Mouse (Mus musculus) splenic B cell, adult 2 months (primary cell): ENCODE measurements around the gene Gipc2.
"Not testable (repeated sequence)": the region's sequence is repeated elsewhere in the genome, so short reads cannot be mapped to it uniquely, and the experiment has no call there.

Experiments used
- DNase-seq: peaks from one replicate; pipeline ENCODE4 v3.0.0-alpha.2; 2011; ENCODE audit warnings: low read depth, low spot score
- H3K27me3 ChIP-seq: 2 replicates; pipeline ENCODE4 v1.6.1; 2012; ENCODE audit warnings: mild to moderate bottlenecking, low read length, moderate library complexity, mixed read lengths; ENCODE audit not compliant: control insufficient read depth, poor library complexity, insufficient read depth, severe bottlenecking
- H3K36me3 ChIP-seq: 2 replicates; pipeline ENCODE4 v1.6.1; 2012; ENCODE audit warnings: mild to moderate bottlenecking, low read length, moderate library complexity, mixed read lengths; ENCODE audit not compliant: control insufficient read depth, poor library complexity, insufficient read depth, severe bottlenecking

Gipc2 gene

DNA sequence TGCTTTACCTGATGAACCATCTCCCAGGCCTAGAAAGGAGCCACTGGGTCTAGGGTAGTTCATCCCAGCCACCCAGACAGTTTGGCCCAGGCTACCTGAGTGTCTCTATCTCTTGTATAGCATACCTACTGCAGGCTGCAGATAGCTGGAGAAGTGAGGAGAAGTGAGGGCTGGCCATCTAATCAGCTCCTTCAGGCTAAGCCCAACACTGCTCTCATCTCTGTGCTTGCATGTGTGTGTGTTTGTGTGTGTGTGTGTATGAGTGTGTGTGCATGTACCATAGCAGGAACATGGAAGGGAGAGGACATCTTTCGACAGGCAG is 13.6 kb downstream of the Gipc2 start:
- DNase-seq: no peak
- Histone ChIP-seq H3K36me3 (no peaks in the 10 kb centered on the region), H3K27me3 (no peaks in the 10 kb centered on the region)

GRCm38 (mm10) chr3:152151725-152152482 is 14.1 kb downstream of the Gipc2 start:
- no peaks in the 10 kb centered on the region for H3K27me3 ChIP-seq
- no peaks in the 10 kb centered on the region for H3K36me3 ChIP-seq
- no peak for DNase-seq

DNA sequence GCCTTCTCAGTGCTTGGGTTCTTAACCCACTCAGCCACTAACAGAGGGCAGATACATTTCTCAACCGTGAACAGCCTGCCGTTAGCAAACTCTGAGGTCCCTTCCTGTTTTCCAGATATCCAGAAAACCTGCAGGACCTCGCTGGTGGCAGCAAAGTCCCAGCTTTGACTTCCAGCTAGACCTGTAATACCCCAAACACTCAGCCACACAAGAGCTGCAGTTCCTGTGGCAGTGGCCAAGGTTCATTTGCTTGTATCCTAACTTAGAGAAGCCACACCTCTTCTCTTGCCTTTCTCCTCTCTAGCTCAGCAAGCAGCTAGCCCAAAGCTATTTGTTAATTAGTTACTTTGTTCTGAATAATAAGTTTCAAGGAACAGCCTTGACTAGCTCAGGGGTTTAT is 16.2 kb downstream of the Gipc2 start:
- DNase-seq: no peak
- Histone ChIP-seq H3K36me3 (no peaks in the 10 kb centered on the region), H3K27me3 (no peaks in the 10 kb centered on the region)

- DNase-seq: no peak
- H3K27me3 ChIP-seq: no peaks in the 10 kb centered on the region
- H3K36me3 ChIP-seq: no peaks in the 10 kb centered on the region
Measured at GRCm38 (mm10) chr3:152149449-152149848, 16.6 kb downstream of the Gipc2 start.

GRCm38 (mm10) chr3:152147085-152147831 is 18.8 kb downstream of the Gipc2 start:
- H3K27me3 ChIP-seq: no peaks in the 10 kb centered on the region
- no peak for DNase-seq
- H3K36me3 ChIP-seq: no peaks in the 10 kb centered on the region

DNA sequence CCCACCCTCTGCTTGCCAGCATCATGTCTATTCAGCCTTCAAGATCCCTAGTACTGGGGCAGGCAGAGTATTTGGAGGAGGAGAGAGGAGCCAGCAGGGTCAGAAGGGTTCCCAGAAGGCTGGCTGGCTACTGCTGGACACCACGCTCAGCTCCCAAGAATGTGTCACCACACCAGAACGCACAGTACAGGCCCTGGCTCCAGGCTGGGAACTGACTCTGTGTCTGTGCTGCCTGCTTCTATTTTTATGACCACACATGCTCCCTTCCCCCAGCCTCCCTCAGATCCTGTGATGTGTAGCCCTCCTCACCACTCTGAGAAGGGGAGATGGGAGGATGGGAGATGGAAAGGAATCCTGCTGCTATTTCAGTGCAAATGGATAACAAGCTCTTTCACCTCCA is 20.8 kb downstream of the Gipc2 start:
- DNase-seq: no peak
- Histone ChIP-seq H3K36me3 (no peaks in the 10 kb centered on the region), H3K27me3 (no peaks in the 10 kb centered on the region)

GRCm38 (mm10) chr3:152142989-152143695 is 22.9 kb downstream of the Gipc2 start:
- Histone ChIP-seq H3K36me3 (no peaks in the 10 kb centered on the region), H3K27me3 (no peaks in the 10 kb centered on the region)
- no peak for DNase-seq

DNA sequence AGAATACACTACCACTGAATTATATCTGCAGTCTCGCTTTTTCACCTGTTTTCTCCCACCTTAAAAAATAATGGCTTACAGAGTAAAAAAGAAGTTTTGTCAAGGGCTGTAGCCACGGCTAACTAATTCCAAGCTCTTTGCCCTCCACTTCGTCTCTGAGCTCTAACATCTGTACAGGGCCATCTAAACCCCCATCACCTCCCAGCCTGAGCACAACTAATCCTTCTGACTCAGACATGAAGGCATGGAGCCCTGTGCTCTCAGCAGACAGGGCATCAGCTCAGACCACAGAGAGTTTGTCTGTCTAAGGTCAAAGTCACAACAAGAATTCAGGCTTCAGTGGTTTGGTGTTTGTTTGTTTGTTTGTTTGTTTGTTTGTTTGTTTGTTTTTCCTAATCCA is 23.9 kb downstream of the Gipc2 start:
- DNase-seq: no peak
- H3K27me3 ChIP-seq: no peaks in the 10 kb centered on the region
- H3K36me3 ChIP-seq: no peaks in the 10 kb centered on the region

GRCm38 (mm10) chr3:152139308-152139707 is 26.7 kb downstream of the Gipc2 start:
- not testable (repeated sequence) for DNase-seq, H3K36me3 ChIP-seq, H3K27me3 ChIP-seq

DNA sequence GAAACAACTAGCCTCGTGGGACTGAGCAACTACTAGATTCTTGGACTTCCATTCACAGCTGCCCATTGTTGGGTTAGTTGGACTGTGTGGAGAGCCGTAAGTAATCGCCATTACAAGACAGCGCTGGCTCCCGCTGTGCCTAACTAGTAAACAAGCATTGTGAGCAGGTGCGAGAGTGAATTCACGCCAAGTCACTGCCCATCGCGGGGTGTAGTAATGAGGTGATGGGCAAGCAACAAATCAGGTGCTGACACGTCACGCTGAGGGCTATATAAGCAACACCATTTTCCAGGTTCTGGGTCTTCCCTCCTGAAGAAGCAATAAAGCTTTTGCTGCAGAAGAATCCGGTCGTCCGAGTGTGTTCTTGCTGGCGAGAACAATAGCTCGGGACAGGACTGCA is 29.9 kb downstream of the Gipc2 start:
- not testable (repeated sequence) for H3K36me3 ChIP-seq, H3K27me3 ChIP-seq, DNase-seq

DNA sequence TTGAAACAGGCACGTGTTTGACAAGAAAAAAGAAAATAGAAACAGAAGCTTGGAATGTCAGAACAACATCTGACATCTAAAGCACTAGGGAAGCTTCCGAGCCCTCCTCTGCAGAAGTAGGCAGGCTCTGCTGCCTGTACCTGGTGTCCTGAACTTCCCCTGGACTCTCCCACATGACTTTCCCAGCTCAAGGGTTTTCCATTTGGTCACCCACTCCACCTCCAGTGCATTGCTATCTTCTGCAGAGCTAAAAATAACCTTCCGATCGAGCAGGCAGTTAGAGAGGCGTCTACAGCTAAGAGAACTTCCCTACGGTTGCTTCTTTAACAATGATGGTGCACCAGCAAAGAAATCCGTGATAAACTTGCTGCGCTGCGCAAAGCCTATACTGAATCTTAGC is 32.4 kb downstream of the Gipc2 start:
- DNase-seq: no peak
- no peaks in the 10 kb centered on the region for H3K27me3 ChIP-seq
- H3K36me3 ChIP-seq: no peaks in the 10 kb centered on the region

DNA sequence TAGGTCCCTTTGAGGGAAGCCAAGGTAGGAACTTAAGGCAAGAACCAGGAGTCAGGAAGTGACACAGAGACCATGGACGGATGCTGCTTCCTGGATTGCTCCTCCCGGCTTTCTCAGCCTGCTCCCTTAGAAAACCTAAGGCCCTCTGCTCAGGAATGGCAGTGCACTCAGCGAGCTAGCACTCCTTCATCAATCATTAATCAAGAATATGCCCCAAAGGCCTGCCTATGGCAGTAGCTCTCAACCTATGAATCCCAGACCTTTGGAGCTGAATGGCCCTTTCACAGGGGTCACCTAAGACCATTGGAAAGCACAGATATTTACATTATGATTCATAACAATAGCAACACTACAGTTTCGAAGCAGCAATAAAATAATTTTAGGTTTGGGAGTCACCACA is 35.1 kb downstream of the Gipc2 start:
- no peak for DNase-seq
- H3K36me3 ChIP-seq: no peaks in the 10 kb centered on the region
- H3K27me3 ChIP-seq: no peaks in the 10 kb centered on the region

- H3K27me3 ChIP-seq, H3K36me3 ChIP-seq, DNase-seq: not testable (repeated sequence)
Measured at GRCm38 (mm10) chr3:152129426-152129825, 36.6 kb downstream of the Gipc2 start.

DNA sequence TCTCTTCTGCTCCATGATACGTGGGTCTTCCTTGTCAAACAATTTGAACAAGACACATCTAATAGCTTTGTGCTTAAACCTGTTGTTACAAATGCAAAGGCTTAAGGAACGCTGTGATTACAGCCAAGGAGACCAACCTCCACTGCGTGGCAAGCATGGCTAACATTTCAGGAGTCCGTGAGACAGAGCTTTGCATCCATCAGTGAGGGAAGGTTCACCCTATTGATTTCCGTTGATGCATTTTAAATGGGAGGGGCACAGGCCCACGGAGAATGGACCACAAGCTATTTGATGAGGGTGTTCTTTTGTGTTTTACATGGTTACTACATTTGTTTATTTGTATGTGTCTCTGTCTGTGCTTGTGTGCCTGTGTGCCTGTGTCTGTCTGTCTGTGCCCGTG is 37.4 kb downstream of the Gipc2 start:
- Histone ChIP-seq H3K36me3 (no peaks in the 10 kb centered on the region), H3K27me3 (no peaks in the 10 kb centered on the region)
- no peak for DNase-seq

- Histone ChIP-seq H3K36me3 (no peaks in the 10 kb centered on the region), H3K27me3 (no peaks in the 10 kb centered on the region)
- DNase-seq: no peak
Measured at GRCm38 (mm10) chr3:152127144-152127543, 38.9 kb downstream of the Gipc2 start.
